Mouse (Mus musculus): ENCODE measurements at regions not wholly inside any gene's neighbourhood (a gene's known extent, or its start where the extent isn't known, plus 50 kb on each side); places are given as distances from the start of the nearest gene placed in this dataset.

DNA sequence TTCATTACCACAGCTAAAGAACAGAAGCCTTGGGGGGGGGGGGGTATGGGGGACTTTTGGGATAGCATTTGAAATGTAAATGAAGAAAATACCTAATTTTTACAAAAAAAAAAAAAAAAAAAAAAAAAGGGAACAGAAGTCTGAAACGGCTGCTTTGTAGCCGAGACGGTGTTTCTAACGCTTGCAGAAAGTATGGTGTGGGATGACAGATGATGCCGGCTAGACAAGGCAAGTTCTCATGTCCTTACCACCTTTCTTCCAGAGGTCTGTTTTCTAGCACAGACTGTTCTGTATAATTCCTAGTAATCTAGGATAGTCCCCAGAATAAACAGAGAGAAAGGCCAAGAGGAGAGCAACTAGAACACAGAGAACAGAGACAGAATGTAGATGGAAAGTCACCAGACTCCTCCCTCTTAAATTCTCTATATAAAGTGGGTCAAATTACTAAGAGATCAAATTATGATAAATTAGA, 67.2 kb upstream of the Chd2 start:
- Histone ChIP-seq H3K4me1 (replicated peaks; ENCODE audit: low read depth, low read length) (peaks cover 63% of the 10 kb centered on the region), H3K27me3 (ENCODE audit: insufficient read depth, low read length) (0 out of 2 replicates have a peak, but pooled peaks cover 2% of the 10 kb centered on the region), H3K4me3 (replicated peaks; ENCODE audit: low read length) (no peak overlapping the region), H3K9me3 (ENCODE audit: low read length) (no peaks in the 10 kb centered on the region), H3K36me3 (ENCODE audit: insufficient read depth, low read length) (no peaks in the 10 kb centered on the region)
- TF ChIP-seq NANOG (IDR thresholded peaks at IDR 0.05; ENCODE audit: borderline replicate concordance, low read length) (no peak), POU5F1 (IDR thresholded peaks at IDR 0.05; ENCODE audit: borderline replicate concordance, low read length) (no peak), CTCF (conservative IDR thresholded peaks at IDR 0.05; ENCODE audit: low read length) (no peak)

DNA sequence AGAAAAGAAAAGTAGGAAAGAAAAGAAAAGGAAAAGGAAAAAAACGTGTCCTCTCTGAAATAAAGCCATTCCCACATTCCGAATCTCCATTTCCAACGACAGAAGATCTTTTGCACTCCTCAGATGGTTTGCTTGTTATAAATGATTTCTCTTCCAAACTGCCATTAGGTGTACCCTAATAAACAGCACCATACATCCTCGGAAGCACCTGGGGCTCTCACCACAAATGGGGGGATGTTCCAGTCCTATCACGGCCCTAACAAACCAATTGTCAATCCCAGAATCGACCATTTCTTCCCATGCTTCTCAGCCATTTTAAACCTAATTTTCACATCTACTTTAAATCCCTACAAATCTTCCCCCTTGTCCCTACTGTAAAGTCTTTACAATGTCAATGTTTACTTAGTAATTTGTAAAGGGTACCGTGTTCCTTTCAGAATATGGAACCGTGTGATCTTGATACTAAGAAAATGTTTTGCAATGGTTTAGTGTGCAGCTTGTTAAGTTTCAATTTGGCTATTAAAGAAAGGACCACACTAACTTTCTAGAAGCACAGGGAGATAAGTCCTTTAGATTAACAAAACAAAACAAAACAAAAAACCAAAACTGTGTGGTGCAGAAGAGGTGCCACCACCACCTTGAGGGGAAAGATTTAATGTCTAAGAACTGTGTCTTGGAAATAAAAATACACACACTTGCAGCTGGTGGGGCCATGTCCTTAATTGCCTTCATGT, 66.6 kb upstream of the Chd2 start:
- 0 out of 2 replicates have a peak, but pooled peaks cover 2% of the 10 kb centered on the region for H3K27me3 ChIP-seq (ENCODE audit: insufficient read depth, low read length)
- H3K9me3 ChIP-seq (ENCODE audit: low read length), result no peaks in the 10 kb centered on the region
- TF ChIP-seq CTCF (conservative IDR thresholded peaks at IDR 0.05; ENCODE audit: low read length) (no peak), NANOG (IDR thresholded peaks at IDR 0.05; ENCODE audit: borderline replicate concordance, low read length) (no peak), POU5F1 (IDR thresholded peaks at IDR 0.05; ENCODE audit: borderline replicate concordance, low read length) (no peak)
- 0 out of 2 replicates have a peak overlapping the region, but pooled peaks have one; percentile 72 for H3K4me3 ChIP-seq (replicated peaks; ENCODE audit: low read length)
- peaks cover 63% of the 10 kb centered on the region for H3K4me1 ChIP-seq (replicated peaks; ENCODE audit: low read depth, low read length)
- H3K36me3 ChIP-seq (ENCODE audit: insufficient read depth, low read length), result no peaks in the 10 kb centered on the region

DNA sequence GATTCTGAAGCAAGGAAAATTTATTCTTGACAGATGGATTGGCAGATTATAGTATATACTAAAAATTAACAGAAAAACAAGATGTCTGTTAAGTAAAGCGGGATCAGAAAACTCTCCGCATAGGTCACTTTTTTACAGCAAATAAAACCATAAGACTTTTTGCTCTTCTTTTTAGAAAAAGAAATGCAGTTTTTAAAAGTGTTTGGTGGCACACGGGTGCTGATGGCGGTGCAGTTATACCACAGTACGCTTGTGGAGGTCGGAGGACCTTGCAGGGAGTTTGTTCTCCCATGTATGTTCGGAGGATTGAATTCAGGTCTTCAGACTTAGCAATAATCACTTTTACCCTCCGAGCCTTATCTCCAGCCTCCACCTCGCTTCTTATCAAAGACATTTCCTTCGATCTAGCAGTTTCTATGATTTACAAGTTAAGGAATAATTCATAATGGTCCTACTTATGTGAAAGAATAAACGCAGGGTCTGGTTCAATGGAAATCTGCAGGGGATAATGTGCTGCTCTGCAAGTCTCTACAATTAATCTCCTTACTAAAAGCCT, 65.9 kb upstream of the Chd2 start:
- no peaks in the 10 kb centered on the region for H3K9me3 ChIP-seq (ENCODE audit: low read length)
- H3K27me3 ChIP-seq (ENCODE audit: insufficient read depth, low read length), result 0 out of 2 replicates have a peak, but pooled peaks cover 2% of the 10 kb centered on the region
- no peaks in the 10 kb centered on the region for H3K36me3 ChIP-seq (ENCODE audit: insufficient read depth, low read length)
- peak overlapping the region; percentile 72 for H3K4me3 ChIP-seq (replicated peaks; ENCODE audit: low read length)
- peaks cover 64% of the 10 kb centered on the region for H3K4me1 ChIP-seq (replicated peaks; ENCODE audit: low read depth, low read length)
- no peak for TF ChIP-seq NANOG (IDR thresholded peaks at IDR 0.05; ENCODE audit: borderline replicate concordance, low read length)
- no peak for TF ChIP-seq CTCF (conservative IDR thresholded peaks at IDR 0.05; ENCODE audit: low read length)
- TF ChIP-seq POU5F1 (IDR thresholded peaks at IDR 0.05; ENCODE audit: borderline replicate concordance, low read length), result no peak

DNA sequence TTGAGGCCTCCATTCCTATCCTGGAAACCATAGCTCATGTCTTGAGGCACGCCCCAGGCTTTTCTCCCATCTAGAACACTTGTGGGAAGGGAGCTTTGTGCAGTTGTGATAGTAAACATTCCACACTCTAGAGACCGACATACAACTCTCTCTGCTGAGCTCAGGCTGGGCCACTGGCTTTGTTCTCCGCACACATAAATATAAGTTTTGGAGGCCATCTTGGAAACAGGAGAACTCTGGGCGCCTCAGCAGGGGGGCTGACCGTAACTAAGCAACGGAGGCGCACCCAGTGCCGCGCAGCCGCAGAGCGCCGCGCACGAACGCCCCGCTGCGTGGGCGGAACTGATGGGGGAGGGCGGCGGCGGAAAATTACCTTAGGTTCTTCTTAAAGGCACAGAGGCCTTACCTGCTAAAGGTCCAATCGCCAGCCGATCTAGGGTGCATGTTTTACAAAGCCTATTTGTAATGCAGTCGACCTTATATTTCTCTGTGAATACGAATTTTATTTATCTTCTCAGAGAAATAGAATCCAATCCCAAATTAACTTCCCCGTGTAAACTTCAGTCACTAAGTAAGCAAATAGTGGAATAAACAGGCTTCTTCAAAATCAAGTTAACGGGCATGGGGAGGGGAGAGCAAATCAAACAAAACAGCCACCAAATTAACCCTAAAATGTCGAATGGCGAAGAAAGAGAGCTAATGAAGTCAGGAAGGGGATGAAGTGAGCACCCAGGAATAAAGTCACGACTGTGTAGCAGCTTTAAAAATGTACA, 65.2 kb upstream of the Chd2 start:
- peaks cover 71% of the 10 kb centered on the region for H3K4me1 ChIP-seq (replicated peaks; ENCODE audit: low read depth, low read length)
- peaks cover 6% of the 10 kb centered on the region for H3K27me3 ChIP-seq (ENCODE audit: insufficient read depth, low read length)
- peak overlapping the region; percentile 72 for H3K4me3 ChIP-seq (replicated peaks; ENCODE audit: low read length)
- no peaks in the 10 kb centered on the region for H3K36me3 ChIP-seq (ENCODE audit: insufficient read depth, low read length)
- TF ChIP-seq POU5F1 (IDR thresholded peaks at IDR 0.05; ENCODE audit: borderline replicate concordance, low read length), result no peak
- no peak for TF ChIP-seq CTCF (conservative IDR thresholded peaks at IDR 0.05; ENCODE audit: low read length)
- TF ChIP-seq NANOG (IDR thresholded peaks at IDR 0.05; ENCODE audit: borderline replicate concordance, low read length), result no peak
- no peaks in the 10 kb centered on the region for H3K9me3 ChIP-seq (ENCODE audit: low read length)

DNA sequence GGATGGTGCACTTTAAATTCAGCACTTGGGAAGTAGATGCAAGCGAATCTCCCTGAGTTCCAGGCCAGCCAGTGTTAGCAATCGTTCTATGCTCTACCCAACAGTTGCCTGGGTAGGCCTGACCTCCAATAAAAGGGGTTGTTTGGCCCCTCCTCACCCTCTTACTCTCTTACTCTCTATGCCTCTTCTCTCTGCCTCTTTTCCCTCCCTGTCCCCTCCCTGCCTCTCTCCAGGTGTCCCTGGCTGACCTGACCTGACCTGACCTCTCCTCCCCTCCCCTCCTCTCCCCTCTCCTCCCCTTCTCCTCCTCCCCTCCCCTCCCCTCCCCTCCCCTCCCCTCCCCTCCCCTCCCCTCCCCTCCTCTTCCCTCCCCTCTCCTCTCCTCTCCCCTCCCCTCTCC, 63.0 kb upstream of the Chd2 start:
- TF ChIP-seq CTCF (conservative IDR thresholded peaks at IDR 0.05; ENCODE audit: low read length), result no peak
- no peak for TF ChIP-seq NANOG (IDR thresholded peaks at IDR 0.05; ENCODE audit: borderline replicate concordance, low read length)
- no peak for TF ChIP-seq POU5F1 (IDR thresholded peaks at IDR 0.05; ENCODE audit: borderline replicate concordance, low read length)
- Histone ChIP-seq H3K36me3 (ENCODE audit: insufficient read depth, low read length) (no peaks in the 10 kb centered on the region), H3K4me3 (replicated peaks; ENCODE audit: low read length) (no peak overlapping the region), H3K9me3 (ENCODE audit: low read length) (peaks cover 15% of the 10 kb centered on the region), H3K4me1 (replicated peaks; ENCODE audit: low read depth, low read length) (peaks cover 80% of the 10 kb centered on the region), H3K27me3 (ENCODE audit: insufficient read depth, low read length) (peaks cover 28% of the 10 kb centered on the region)

DNA sequence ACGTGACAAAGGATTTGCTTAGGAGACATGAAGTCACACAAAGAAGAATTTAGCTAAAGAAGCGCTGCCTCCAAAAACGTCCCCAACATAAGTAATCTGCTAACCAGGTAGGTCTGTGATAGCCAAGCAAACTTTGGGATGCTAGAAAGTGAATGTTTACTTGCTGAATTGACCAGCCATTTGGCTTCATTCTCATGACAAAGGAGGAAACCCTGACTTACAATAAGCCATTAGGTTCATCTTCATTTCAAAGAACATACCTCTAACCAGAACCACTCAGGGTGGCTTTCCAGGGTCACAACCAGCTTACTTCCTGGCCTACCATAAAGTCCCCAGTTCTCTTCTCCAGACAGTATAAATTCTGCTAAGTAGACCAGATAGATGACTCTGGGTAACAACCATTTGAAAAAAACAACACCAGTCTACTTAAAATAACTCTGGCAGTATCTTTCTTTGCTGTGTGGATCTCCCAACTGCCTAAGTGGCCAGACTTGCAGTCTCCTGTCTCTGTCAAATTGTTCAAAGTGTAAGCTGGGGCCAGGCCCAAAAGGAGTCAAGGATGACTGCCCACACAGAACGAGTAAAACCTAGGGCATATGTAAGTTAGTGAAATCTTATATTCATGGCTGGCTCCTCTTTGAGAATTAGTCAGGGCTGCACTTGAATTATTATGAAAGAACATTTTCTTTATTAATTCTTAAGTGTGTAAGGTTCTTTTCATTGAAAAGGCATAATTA, 61.4 kb upstream of the Chd2 start:
- Histone ChIP-seq H3K36me3 (ENCODE audit: insufficient read depth, low read length) (no peaks in the 10 kb centered on the region), H3K4me3 (replicated peaks; ENCODE audit: low read length) (0 out of 2 replicates have a peak overlapping the region, but pooled peaks have one; percentile 3), H3K27me3 (ENCODE audit: insufficient read depth, low read length) (peaks cover 41% of the 10 kb centered on the region), H3K9me3 (ENCODE audit: low read length) (peaks cover 20% of the 10 kb centered on the region), H3K4me1 (replicated peaks; ENCODE audit: low read depth, low read length) (peaks cover 67% of the 10 kb centered on the region)
- peak; percentile 95 for TF ChIP-seq NANOG (IDR thresholded peaks at IDR 0.05; ENCODE audit: borderline replicate concordance, low read length)
- peak; percentile 60; the same call in 1 of the 2 replicates for TF ChIP-seq POU5F1 (IDR thresholded peaks at IDR 0.05; ENCODE audit: borderline replicate concordance, low read length)
- no peak for TF ChIP-seq CTCF (conservative IDR thresholded peaks at IDR 0.05; ENCODE audit: low read length)

DNA sequence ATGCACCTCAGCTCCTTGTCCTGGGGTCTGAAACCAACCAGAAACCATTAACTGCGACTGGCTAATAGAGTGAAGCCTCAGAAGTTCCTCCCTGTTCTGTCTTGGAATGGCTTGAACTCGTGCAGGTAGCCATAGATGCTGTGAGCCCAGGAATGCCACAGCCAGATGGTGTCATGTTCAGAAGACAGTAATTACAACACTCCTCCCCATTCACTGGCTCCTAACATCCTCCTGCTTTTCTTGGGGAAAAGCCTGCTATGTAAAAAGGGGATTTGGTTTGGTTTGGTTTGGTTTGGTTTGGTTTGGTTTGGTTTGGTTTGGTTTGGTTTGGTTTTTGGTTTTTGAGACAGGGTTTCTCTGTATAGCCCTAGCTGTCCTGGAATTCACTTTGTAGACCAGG, 59.7 kb upstream of the Chd2 start:
- TF ChIP-seq NANOG (IDR thresholded peaks at IDR 0.05; ENCODE audit: borderline replicate concordance, low read length), result no peak
- no peak for TF ChIP-seq CTCF (conservative IDR thresholded peaks at IDR 0.05; ENCODE audit: low read length)
- TF ChIP-seq POU5F1 (IDR thresholded peaks at IDR 0.05; ENCODE audit: borderline replicate concordance, low read length), result no peak
- peaks cover 53% of the 10 kb centered on the region for H3K4me1 ChIP-seq (replicated peaks; ENCODE audit: low read depth, low read length)
- peaks cover 57% of the 10 kb centered on the region for H3K27me3 ChIP-seq (ENCODE audit: insufficient read depth, low read length)
- no peaks in the 10 kb centered on the region for H3K36me3 ChIP-seq (ENCODE audit: insufficient read depth, low read length)
- no peak overlapping the region for H3K4me3 ChIP-seq (replicated peaks; ENCODE audit: low read length)
- peaks cover 20% of the 10 kb centered on the region for H3K9me3 ChIP-seq (ENCODE audit: low read length)
